Mouse (Mus musculus) gastrocnemius, adult 2 months (tissue): ENCODE data around the gene 4930447C04Rik. TPM values are rescaled to one million over a fixed set of nuclear protein-coding genes. Genes with fewer than 3 reads are reported as not detected.
A peak's percentile ranks its signal among the peaks of the same experiment; 100 is the strongest.

ENCODE experiments used
- DNase-seq: peaks from one replicate; pipeline ENCODE4 v3.0.0; 2022
- H3K27ac ChIP-seq: fragments of 200-600 bp; 2 replicates; pipeline ENCODE4 v1.8.1; 2022; ENCODE audit warnings: mild to moderate bottlenecking
- H3K4me3 ChIP-seq: fragments of 200-600 bp; 2 replicates; pipeline ENCODE4 v1.8.1; 2022; ENCODE audit warnings: mild to moderate bottlenecking, moderate library complexity
- CTCF ChIP-seq: fragments of 200-600 bp; IDR thresholded peaks from 2 replicates; pipeline ENCODE4 v1.8.1; 2022; ENCODE audit warnings: antibody characterized with exemption, mild to moderate bottlenecking, moderate library complexity
- intact Hi-C: fragments of 180-260 bp; cut with DNase I; formaldehyde crosslinking; loops from one replicate; pipeline ENCODE4 v1.15.1; 2025
- total RNA-seq, 2 experiments: library from RNA; stranded (reverse); gene quantifications; 2 replicates each; pipeline ENCODE4 v1.2.3; 2021

4930447C04Rik gene
- total RNA-seq, 2 experiments from 2014 or later: not detected

GRCm38 (mm10) chr12:72957829-72958424, 17.4 kb upstream of the 4930447C04Rik start:
- no peak for DNase-seq
- Histone ChIP-seq H3K27ac (no peak overlapping the region), H3K4me3 (no peak overlapping the region)
- intact Hi-C loops: no loop called here
- no peak for TF ChIP-seq CTCF

- Histone ChIP-seq H3K4me3 (no peak overlapping the region), H3K27ac (no peak overlapping the region)
- DNase-seq: no peak
- intact Hi-C loops: no loop called here
- no peak for TF ChIP-seq CTCF
Observed at GRCm38 (mm10) chr12:72954906-72955305, 14.3 kb upstream of the 4930447C04Rik start.

DNA sequence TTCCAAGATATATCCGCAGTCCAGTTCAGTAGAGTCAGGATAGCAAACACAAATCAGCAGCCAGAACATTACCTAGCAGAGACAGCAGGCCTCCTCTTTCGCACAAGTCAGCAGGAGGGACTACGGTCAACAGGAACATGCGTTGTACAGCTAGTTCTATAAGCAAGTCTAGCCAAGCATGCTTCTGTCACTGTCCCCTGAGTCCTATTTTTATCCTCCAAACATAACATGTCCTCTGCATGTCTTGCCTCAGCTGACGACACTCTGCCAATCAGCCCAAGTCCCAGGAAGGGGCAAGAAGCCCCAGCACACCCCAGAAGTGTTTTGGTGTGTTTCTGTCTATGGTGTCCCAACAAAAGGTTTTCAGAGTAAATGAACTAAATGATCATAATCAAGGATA, 13.3 kb upstream of the 4930447C04Rik start:
- no peak overlapping the region for H3K4me3 ChIP-seq
- H3K27ac ChIP-seq: no peak overlapping the region
- no peak for DNase-seq
- no peak for TF ChIP-seq CTCF
- intact Hi-C loops: no loop called here

DNA sequence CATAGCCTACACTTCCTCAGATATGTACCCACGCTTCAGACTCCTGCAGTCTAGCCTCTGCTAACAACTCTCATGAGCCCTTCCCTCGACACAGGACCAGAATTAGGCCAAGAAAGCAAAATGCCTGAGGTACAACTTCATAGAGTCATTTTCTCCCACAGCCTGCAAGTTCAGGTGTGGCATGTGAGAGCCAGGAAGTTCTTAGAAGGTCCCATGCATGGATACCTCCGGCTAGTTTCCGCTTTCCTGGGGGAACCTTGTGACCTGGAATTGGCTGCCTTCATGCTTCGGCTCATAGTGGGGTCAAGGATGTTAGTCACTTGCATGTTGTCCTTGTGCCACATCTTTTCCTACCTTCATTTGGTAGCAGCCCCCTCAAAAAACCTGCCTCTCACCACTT, 12.5 kb upstream of the 4930447C04Rik start:
- TF ChIP-seq CTCF: no peak
- DNase-seq: no peak
- intact Hi-C loops: no loop called here
- Histone ChIP-seq H3K27ac (no peak overlapping the region), H3K4me3 (no peak overlapping the region)

DNA sequence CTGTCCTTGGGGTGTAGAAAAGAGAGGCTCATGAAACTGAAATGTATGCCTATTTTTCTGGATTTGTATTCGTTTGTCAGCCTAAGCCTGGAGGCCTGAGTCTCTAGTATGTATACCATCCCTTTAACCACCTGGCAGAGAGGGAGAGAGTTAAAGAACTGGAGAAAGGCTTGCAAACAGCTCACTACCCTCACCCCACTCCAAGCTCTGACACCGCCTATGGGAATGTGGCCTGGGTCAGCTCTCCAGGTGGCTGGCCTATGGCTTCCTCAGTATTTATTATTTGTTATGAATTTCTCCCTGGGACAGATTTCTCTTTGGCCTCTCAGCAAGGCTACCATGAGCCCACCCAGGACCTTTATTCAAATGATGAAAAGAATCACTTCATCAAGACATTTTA, 6.8 kb upstream of the 4930447C04Rik start:
- no peak for TF ChIP-seq CTCF
- DNase-seq: no peak
- intact Hi-C loops: no loop called here
- Histone ChIP-seq H3K27ac (no peak overlapping the region), H3K4me3 (no peak overlapping the region)

- no peak for TF ChIP-seq CTCF
- Histone ChIP-seq H3K4me3 (no peak overlapping the region), H3K27ac (no peak overlapping the region)
- intact Hi-C loops: no loop called here
- DNase-seq: no peak
Observed at GRCm38 (mm10) chr12:72946805-72947204, 6.2 kb upstream of the 4930447C04Rik start.

GRCm38 (mm10) chr12:72946064-72946395, 5.5 kb upstream of the 4930447C04Rik start:
- TF ChIP-seq CTCF: no peak
- intact Hi-C loops: no loop called here
- H3K4me3 ChIP-seq: no peak overlapping the region

DNA sequence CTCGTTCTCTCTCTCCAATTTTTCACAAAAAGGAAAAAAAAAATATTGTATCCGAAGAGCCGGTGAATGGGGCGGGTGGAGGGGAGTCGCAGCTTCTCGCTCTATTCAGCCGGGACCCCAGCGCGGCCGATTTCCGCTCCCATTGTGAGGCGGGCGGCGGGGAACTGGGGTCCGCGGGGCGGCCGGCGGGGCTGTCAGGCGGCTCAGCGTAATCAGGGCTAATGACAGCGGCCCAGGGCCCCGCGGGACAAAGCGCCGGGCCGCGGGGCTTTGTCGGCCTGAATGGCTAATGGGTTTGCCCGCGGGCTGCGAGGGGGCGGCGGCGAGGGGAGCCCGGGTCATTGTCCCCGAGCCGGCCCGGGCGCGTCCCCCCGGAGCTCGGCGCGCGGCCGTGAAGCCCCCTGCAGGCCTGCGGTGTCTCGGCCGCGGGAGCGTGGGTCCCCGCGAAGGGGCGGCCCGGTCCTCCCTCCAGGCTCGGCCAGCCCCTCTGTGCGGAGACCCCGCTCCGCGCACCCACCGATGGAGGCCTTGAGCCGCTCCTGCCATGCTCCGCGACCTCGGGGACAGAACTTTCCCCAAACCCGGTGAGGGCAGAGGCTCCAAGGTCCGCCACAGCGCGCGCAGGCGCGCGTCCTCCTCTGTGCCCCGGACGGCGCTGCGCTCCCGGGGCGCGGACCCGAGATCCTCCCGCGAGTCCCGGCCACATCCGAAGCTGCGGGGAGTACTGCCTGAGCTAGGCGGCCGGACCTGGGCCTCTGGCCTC, 4.9 kb upstream of the 4930447C04Rik start:
- H3K27ac ChIP-seq: no peak overlapping the region
- no peak for DNase-seq
- TF ChIP-seq CTCF: no peak
- intact Hi-C loops: no loop called here
- peak overlapping the region; percentile 57 for H3K4me3 ChIP-seq

More at GRCm38 (mm10) chr12:72946064-72946395, 5.5 kb upstream of the 4930447C04Rik start:
- no peak overlapping the region for H3K27ac ChIP-seq
- no peak for DNase-seq

- no peak for DNase-seq
- peak overlapping the region; percentile 57 for H3K4me3 ChIP-seq
- no peak overlapping the region for H3K27ac ChIP-seq
- intact Hi-C loops: no loop called here
- TF ChIP-seq CTCF: no peak
Observed at GRCm38 (mm10) chr12:72944411-72945225, 4.0 kb upstream of the 4930447C04Rik start.

GRCm38 (mm10) chr12:72943574-72944110, 3.1 kb upstream of the 4930447C04Rik start:
- DNase-seq: no peak
- no peak for TF ChIP-seq CTCF
- intact Hi-C loops: no loop called here
- no peak overlapping the region for H3K27ac ChIP-seq
- no peak overlapping the region for H3K4me3 ChIP-seq

DNA sequence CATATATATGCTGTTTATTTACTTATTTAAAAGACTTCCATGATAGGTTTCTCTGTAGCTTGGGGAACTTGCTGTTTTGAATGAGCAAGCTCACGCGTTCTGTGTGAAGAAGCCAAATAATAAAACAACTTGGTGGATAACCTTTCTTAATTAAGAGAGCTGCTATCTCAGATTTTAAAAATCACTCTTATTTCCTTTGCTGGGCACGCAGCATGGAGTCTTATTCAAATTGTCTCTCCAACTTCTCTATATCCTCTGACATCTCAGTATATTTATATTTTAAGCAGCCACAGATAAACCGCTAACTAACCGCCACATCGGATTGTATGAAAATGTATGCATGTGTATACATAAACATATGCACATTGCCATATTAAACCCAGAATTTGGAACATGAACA, 1.6 kb upstream of the 4930447C04Rik start:
- Histone ChIP-seq H3K27ac (no peak overlapping the region), H3K4me3 (no peak overlapping the region)
- no peak for DNase-seq
- TF ChIP-seq CTCF: no peak
- intact Hi-C loops: no loop called here

- intact Hi-C loops: no loop called here
- TF ChIP-seq CTCF: no peak
- Histone ChIP-seq H3K4me3 (no peak overlapping the region), H3K27ac (no peak overlapping the region)
- DNase-seq: no peak
Observed at GRCm38 (mm10) chr12:72941398-72942051, 951 bp upstream of the 4930447C04Rik start.
